Mouse (Mus musculus) liver, embryonic 15.5 days (tissue): ENCODE results near the gene Igfbp4. TPM values are rescaled to one million over a fixed set of nuclear protein-coding genes. Genes with fewer than 3 reads are reported as not detected.
A peak's percentile ranks its signal among the peaks of the same experiment; 100 is the strongest.

ENCODE experiments used
- ATAC-seq: fragments of 200-750 bp; cut with Nextera tagmentation; 2 replicates; pipeline ENCODE4 v1.8.0; 2017; ENCODE audit warnings: moderate number of reproducible peaks, mild to moderate bottlenecking, moderate library complexity; ENCODE audit not compliant: insufficient read depth
- H3K27ac ChIP-seq: fragments of 300-500 bp; sonication (generic); replicated peaks from 2 replicates; pipeline ENCODE4 v1.5.1; 2015; ENCODE audit warnings: mild to moderate bottlenecking, inconsistent platforms
- H3K27me3 ChIP-seq: fragments of 300-500 bp; sonication (generic); 2 replicates; pipeline ENCODE4 v1.6.1; 2015; ENCODE audit warnings: mild to moderate bottlenecking, inconsistent platforms
- H3K36me3 ChIP-seq: fragments of 300-500 bp; sonication (generic); replicated peaks from 2 replicates; pipeline ENCODE4 v1.6.1; 2015; ENCODE audit warnings: moderate library complexity, mild to moderate bottlenecking, inconsistent platforms
- H3K4me1 ChIP-seq: fragments of 300-500 bp; sonication (generic); replicated peaks from 2 replicates; pipeline ENCODE4 v1.6.1; 2015; ENCODE audit warnings: inconsistent platforms
- H3K4me2 ChIP-seq: fragments of 300-500 bp; sonication (generic); 2 replicates; pipeline ENCODE4 v1.6.1; 2015; ENCODE audit warnings: moderate library complexity, mild to moderate bottlenecking, inconsistent platforms
- H3K4me3 ChIP-seq: fragments of 300-500 bp; sonication (generic); replicated peaks from 2 replicates; pipeline ENCODE4 v1.5.1; 2015; ENCODE audit warnings: mild to moderate bottlenecking, inconsistent platforms
- H3K9ac ChIP-seq: fragments of 300-500 bp; sonication (generic); 2 replicates; pipeline ENCODE4 v1.6.1; 2015; ENCODE audit warnings: moderate library complexity, mild to moderate bottlenecking, inconsistent platforms
- H3K9me3 ChIP-seq: fragments of 300-500 bp; sonication (generic); replicated peaks from 2 replicates; pipeline ENCODE4 v1.6.1; 2016; ENCODE audit warnings: inconsistent platforms
- WGBS: fragments of 180-500 bp; shearing (Covaris S2); methylation state at CpG from one replicate; pipeline ENCODE4 v1.1.7; 2015; ENCODE audit warnings: mixed read lengths; ENCODE audit not compliant: insufficient replicate concordance; 5-methylcytosine and 5-hydroxymethylcytosine counted together
- polyA plus RNA-seq: library from polyadenylated mRNA; unstranded; fragments of >200 nt; fragmentation: Nextera tagmentation; extraction: Ambion mirVana; gene quantifications from 2 replicates; pipeline ENCODE4 v1.2.1, GENCODE M21; 2015

The Igfbp4 gene
- polyA plus RNA-seq, 1 experiment from 2014 or later, result 249 TPM

DNA sequence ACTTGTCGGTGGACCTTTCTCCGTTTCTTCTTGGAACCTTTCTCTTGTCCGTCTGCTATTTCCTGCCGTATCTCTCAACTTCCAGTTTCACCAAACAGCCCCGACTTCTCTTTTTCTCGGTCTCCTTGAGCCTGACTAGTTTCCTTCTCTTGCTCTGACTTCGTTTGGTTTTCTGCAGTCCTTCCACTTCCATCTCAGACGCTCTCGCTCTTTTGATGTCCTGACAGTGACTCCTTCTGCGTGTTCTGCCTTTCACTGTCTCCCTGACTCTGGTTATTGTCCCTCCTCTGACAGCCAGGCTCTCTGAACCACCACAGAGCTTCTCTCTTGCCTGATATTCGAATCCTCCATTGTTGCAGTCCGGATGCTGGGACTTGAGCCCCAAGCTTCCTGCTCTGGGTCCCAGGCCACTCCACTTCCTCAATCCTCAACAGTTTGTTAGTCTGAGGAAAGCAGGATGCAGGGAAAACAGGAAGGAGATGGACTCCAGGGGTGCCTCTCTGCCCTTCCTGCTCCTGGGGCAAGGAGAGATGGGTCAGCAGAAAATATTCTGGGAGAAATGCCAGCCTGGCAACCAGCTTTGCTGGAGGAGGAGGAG is 1.9 kb downstream of the Igfbp4 start:
- no peak for ATAC-seq
- Histone ChIP-seq H3K9me3 (no peaks in the 10 kb centered on the region), H3K36me3 (0 out of 2 replicates have a peak, but pooled peaks cover under 1% of the 10 kb centered on the region), H3K4me1 (peaks cover 43% of the 10 kb centered on the region), H3K9ac (peak overlapping the region; percentile 7; the same call in 1 of the 2 replicates), H3K4me2 (peak overlapping the region; percentile 67), H3K27me3 (peaks cover 63% of the 10 kb centered on the region), H3K27ac (peak overlapping the region; percentile 79), H3K4me3 (peak overlapping the region; percentile 63)
- 3% methylated on average over 12 of the region's 12 CpGs for WGBS

DNA sequence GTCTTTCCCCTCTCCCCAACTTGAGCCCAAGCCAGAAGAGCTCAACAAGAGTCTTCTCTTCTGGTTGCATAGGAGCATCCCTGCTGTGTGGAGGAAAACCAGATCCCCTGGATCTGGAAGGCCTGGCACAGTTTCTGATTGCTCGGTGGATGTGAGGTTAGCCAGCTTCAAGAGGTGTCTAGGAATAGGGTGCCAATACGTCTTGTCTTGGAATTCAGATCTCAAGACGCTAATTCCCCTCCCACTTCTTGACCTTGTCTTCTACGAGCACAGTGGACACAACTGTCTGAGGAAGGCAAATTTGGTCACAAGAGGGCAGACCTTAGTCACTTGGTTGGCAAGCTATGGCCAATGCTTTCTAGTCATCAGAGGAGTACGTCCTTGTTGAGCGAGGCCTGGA is 2.6 kb downstream of the Igfbp4 start:
- WGBS, result 51% methylated on average over 6 of the region's 6 CpGs
- ATAC-seq, result no peak
- Histone ChIP-seq H3K27me3 (peaks cover 56% of the 10 kb centered on the region), H3K4me3 (no peak overlapping the region; the same call in 1 of the 2 replicates), H3K36me3 (0 out of 2 replicates have a peak, but pooled peaks cover 7% of the 10 kb centered on the region), H3K9ac (no peak overlapping the region), H3K9me3 (no peaks in the 10 kb centered on the region), H3K4me2 (peak overlapping the region; percentile 67), H3K4me1 (peaks cover 43% of the 10 kb centered on the region), H3K27ac (peak overlapping the region; percentile 42; the same call in 1 of the 2 replicates)

DNA sequence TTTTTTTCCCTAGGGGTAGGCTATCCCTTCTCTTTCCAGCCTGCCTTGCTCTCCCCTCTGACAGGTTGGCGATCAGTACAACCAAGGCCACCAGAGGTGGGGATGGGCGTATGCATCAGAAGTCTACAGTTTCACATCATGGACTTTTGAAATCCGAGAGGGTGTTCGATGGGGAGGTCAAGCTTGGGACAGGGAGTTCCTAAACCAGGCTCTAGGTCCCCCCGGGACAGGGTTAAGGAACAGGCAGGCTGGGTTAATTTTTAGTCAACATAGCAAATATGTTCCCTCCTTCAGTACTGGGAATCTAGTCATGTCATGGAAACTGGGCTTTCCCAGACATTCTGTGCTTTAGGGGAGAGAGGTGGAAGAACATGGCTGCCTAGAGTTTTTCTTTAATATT is 3.3 kb downstream of the Igfbp4 start:
- Histone ChIP-seq H3K27ac (peak overlapping the region; percentile 60), H3K27me3 (peaks cover 50% of the 10 kb centered on the region), H3K36me3 (0 out of 2 replicates have a peak, but pooled peaks cover 13% of the 10 kb centered on the region), H3K4me2 (peak overlapping the region; percentile 67), H3K4me3 (no peak overlapping the region), H3K9ac (no peak overlapping the region; the same call in 1 of the 2 replicates), H3K4me1 (peaks cover 43% of the 10 kb centered on the region), H3K9me3 (no peaks in the 10 kb centered on the region)
- WGBS, result 62% methylated on average over 5 of the region's 5 CpGs
- peak; percentile 35 for ATAC-seq

DNA sequence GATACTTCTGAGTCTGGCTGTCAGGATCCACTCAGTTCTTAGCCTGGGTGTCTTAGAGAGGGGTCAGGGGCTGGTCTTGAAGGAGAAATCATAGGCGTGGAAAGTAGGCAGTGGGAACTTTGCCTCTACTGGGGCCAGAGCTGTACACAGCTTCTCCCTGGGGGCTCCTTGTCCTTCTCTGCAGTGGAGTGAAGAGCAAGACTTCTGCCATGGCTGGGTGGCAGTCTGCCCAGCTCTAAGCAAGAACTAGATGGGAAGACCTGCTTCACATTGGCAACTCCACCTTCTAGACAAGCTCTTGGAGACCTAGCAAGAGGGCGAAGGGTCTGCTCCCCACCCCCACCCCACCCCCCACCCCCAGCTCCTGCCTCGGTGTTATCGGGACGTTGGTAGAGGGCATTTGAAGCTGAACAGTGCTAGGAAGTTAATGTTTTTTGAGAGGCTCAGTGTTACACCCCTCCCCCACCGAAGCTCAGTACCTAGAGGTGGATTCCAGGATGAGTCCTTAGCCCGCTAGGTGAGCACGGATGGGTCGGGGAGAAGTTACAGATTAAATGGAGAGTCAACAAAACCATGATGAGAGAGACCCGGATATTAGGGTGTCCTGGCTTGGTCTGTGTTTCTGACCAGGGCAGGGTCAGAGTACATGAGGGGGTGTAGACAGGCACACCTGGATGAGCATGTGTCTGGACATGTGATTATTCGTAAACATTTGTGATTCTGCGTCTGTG is 4.3 kb downstream of the Igfbp4 start:
- peak; percentile 68 for ATAC-seq
- H3K27me3 ChIP-seq, result peaks cover 40% of the 10 kb centered on the region
- no peak overlapping the region for H3K9ac ChIP-seq
- no peak overlapping the region for H3K4me3 ChIP-seq
- H3K36me3 ChIP-seq, result 0 out of 2 replicates have a peak, but pooled peaks cover 17% of the 10 kb centered on the region
- H3K4me1 ChIP-seq, result peaks cover 33% of the 10 kb centered on the region
- peak overlapping the region; percentile 67 for H3K4me2 ChIP-seq
- H3K9me3 ChIP-seq, result no peaks in the 10 kb centered on the region
- 57% methylated on average over 12 of the region's 12 CpGs for WGBS
- peak overlapping the region; percentile 60 for H3K27ac ChIP-seq

DNA sequence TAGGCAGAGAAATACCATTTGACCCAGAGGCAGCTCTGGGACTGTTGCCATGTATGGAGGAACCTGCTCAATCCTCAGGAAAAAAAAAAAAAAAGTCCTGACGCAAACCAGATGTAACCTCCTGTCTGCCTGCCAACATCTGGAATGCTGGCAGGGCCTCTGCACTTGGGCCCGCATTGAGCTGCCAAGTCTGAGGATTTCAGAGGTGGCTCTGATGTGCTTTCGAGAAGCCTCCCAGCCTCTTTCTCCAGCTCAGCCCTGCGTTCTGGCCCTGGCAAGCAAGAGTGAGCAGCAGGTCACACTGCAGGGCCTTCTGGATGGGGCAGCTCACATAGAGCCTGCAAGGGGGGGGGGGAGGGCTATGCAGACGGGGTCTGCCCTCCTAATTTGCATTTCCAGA is 6.1 kb downstream of the Igfbp4 start:
- peaks cover 18% of the 10 kb centered on the region for H3K4me1 ChIP-seq
- no peak overlapping the region for H3K9ac ChIP-seq
- H3K27ac ChIP-seq, result no peak overlapping the region

DNA sequence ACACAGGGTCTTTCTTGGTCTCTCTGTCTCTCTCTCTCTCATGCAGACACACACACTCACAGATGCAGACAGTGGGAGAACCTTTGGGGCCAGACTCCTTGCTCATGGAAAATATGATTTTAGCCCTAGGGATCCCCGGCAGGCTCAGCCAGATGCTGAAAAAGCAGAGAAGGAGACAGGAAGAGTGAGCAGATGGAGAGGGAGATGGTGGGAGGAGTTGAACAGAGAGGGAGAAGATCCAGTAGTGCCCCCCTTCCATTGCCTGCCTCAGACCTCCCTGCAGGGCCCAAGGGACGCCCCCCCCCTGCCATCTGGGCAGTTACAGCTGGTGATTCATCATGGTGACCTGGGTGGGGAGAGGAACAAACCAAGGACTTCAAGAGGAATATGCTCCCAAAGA is 6.6 kb downstream of the Igfbp4 start:
- Histone ChIP-seq H3K36me3 (peaks cover 36% of the 10 kb centered on the region), H3K9me3 (no peaks in the 10 kb centered on the region), H3K4me3 (no peak overlapping the region), H3K4me2 (no peak overlapping the region), H3K27ac (no peak overlapping the region), H3K4me1 (peaks cover 18% of the 10 kb centered on the region), H3K27me3 (peaks cover 16% of the 10 kb centered on the region), H3K9ac (no peak overlapping the region)
- ATAC-seq, result no peak
- 59% methylated on average over 2 of the region's 2 CpGs for WGBS

More for the DNA sequence above, 6.1 kb downstream of the Igfbp4 start:
- no peak for ATAC-seq
- H3K4me3 ChIP-seq, result no peak overlapping the region
- H3K36me3 ChIP-seq, result peaks cover 33% of the 10 kb centered on the region
- no peak overlapping the region for H3K4me2 ChIP-seq
- peaks cover 22% of the 10 kb centered on the region for H3K27me3 ChIP-seq
- 50% methylated on average over 5 of the region's 5 CpGs for WGBS
- no peaks in the 10 kb centered on the region for H3K9me3 ChIP-seq

DNA sequence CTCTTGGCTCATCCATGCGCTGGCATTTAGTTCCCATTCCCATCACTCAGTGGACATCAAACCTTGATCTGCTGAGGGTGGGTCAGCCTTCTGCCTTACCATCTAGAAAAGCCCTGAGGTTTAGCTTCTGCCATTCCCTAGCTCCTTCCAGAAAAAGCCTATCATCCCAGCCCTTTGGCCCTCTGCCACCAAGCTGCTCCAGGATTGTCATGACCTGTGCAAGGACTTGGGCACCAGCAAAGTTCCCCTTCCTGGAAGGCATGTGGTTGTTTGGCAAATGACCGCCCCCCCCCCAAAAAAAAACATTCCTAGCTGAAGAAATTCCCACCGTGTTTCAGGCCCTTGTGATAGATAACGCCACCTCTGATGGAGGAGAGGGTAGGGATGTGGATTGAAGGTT is 14.1 kb downstream of the Igfbp4 start:
- no peak overlapping the region for H3K4me3 ChIP-seq
- no peaks in the 10 kb centered on the region for H3K9me3 ChIP-seq
- no peak overlapping the region for H3K9ac ChIP-seq
- H3K27me3 ChIP-seq, result no peaks in the 10 kb centered on the region; the same call in 1 of the 2 replicates
- peaks cover 20% of the 10 kb centered on the region for H3K36me3 ChIP-seq
- H3K4me2 ChIP-seq, result no peak overlapping the region
- no peak for ATAC-seq
- H3K4me1 ChIP-seq, result 0 out of 2 replicates have a peak, but pooled peaks cover 11% of the 10 kb centered on the region
- WGBS, result 41% methylated on average over 4 of the region's 4 CpGs
- no peak overlapping the region for H3K27ac ChIP-seq

DNA sequence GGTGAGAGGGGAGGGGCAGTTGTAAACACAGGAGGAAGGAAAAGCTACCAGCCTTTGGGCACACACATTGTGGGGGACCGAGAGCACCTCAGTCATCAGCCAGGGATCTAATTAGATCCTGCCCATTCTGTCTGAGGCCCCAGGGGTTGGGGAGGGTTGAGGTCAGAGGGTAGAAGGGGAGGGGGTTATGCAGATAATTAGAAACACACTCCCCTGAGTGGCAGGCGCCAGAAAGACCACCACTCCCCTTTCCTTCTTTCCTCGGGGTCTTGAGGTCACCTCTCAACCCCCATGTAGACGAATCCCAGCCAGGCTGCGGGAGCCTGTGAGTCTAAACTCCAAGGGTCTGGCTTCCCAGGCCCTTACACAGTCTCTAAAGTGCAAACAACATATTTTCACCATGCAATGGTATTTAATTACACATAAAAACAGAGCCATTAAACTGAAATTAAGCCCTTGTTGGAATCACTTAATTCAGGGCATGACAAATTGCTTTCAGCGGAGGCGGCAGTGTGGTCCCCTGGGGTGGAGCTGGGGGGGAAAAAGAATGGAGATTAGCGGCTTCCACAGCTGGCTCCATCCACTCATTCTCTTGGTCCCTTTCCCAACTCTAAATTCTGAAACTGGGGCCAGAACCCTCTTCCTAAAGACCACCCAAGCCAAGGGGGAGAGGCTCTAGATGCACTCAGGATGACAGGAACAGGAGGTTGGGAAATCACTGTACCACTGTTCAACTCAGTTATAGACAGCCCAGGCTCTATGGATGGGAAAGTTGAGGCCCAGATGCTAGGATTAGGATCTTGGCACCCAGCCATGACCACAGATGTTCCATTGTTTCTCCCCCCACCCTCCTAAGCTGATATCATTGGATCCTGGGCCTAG is 14.8 kb downstream of the Igfbp4 start:
- Histone ChIP-seq H3K9me3 (no peaks in the 10 kb centered on the region), H3K4me3 (no peak overlapping the region), H3K36me3 (peaks cover 16% of the 10 kb centered on the region), H3K27me3 (no peaks in the 10 kb centered on the region; the same call in 1 of the 2 replicates), H3K4me1 (0 out of 2 replicates have a peak, but pooled peaks cover 11% of the 10 kb centered on the region), H3K4me2 (no peak overlapping the region), H3K9ac (no peak overlapping the region), H3K27ac (no peak overlapping the region)
- WGBS, result 44% methylated on average over 8 of the region's 8 CpGs
- ATAC-seq, result no peak

DNA sequence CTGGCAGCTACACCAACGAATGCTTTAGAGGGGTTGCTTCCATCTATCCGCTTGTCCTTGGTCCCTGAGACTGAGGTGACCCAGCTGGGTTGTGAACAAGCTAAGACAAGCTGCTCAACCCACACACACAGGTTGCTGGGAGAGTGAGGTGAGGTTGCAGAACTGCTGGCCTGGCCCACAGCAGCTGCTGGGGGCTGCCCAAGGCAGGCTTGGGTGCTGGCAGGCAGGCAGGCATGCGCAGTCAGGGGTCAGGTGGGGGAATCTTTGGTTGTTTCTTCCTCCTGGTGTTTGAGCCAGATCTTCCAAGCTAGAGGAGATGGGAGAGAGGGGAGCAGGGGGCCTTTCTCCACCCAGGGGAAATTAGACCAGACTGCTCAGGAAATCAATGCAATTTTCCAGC is 19.4 kb downstream of the Igfbp4 start:
- 69% methylated on average over 3 of the region's 3 CpGs for WGBS
- no peaks in the 10 kb centered on the region for H3K9me3 ChIP-seq
- H3K4me3 ChIP-seq, result no peak overlapping the region
- H3K9ac ChIP-seq, result no peak overlapping the region
- H3K36me3 ChIP-seq, result no peaks in the 10 kb centered on the region
- no peak overlapping the region for H3K27ac ChIP-seq
- ATAC-seq, result no peak
- H3K4me1 ChIP-seq, result peaks cover 12% of the 10 kb centered on the region
- no peaks in the 10 kb centered on the region; the same call in 1 of the 2 replicates for H3K27me3 ChIP-seq
- no peak overlapping the region for H3K4me2 ChIP-seq

DNA sequence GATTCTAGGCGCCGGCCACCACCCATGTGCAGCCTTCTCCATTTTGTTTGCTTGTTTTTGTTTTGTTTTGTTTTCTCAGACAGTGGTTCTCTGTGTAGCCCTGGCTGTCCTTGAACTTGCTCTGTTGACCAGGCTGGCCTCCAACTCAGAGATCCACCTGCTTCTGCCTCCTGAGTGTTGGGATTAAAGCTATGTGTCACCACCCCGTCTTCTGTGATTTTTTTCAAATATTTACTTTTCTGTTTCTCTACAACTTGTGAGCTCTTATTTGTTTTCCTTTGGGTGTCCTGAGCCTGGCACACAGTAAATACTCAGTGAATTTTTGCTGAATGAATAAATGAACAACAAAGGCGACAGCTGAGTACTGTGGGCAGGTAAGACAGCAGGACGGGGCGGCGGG is 21.6 kb downstream of the Igfbp4 start:
- 76% methylated on average over 7 of the region's 7 CpGs for WGBS
- no peak for ATAC-seq
- no peak overlapping the region for H3K27ac ChIP-seq

More for the DNA sequence above, 21.6 kb downstream of the Igfbp4 start:
- Histone ChIP-seq H3K27me3 (no peaks in the 10 kb centered on the region; the same call in 1 of the 2 replicates), H3K4me2 (no peak overlapping the region), H3K9ac (no peak overlapping the region), H3K36me3 (no peaks in the 10 kb centered on the region), H3K9me3 (no peaks in the 10 kb centered on the region), H3K4me1 (peaks cover 13% of the 10 kb centered on the region), H3K4me3 (no peak overlapping the region)
